Mouse (Mus musculus) neural tube, embryonic 12.5 days (tissue): ENCODE measurements around the gene Man1b1. TPM values are rescaled to one million over a fixed set of nuclear protein-coding genes. Genes with fewer than 3 reads are reported as not detected.
A peak's percentile ranks its signal among the peaks of the same experiment; 100 is the strongest.

Source experiments
- ATAC-seq: fragments of 200-750 bp; cut with Nextera tagmentation; 2 replicates; pipeline ENCODE4 v1.8.0; 2017; ENCODE audit warnings: low read depth, mild to moderate bottlenecking, moderate TSS enrichment, moderate library complexity; ENCODE audit not compliant: low FRiP score
- H3K27ac ChIP-seq: fragments of 300-500 bp; sonication (generic); 2 replicates; pipeline ENCODE4 v1.5.1; 2016
- H3K27me3 ChIP-seq: fragments of 300-500 bp; sonication (generic); replicated peaks from 2 replicates; pipeline ENCODE4 v1.6.1; 2016; ENCODE audit warnings: mild to moderate bottlenecking
- H3K36me3 ChIP-seq: fragments of 300-500 bp; sonication (generic); 2 replicates; pipeline ENCODE4 v1.6.1; 2016; ENCODE audit warnings: mild to moderate bottlenecking
- H3K4me1 ChIP-seq: fragments of 300-500 bp; sonication (generic); 2 replicates; pipeline ENCODE4 v1.6.1; 2016
- H3K4me2 ChIP-seq: fragments of 300-500 bp; sonication (generic); replicated peaks from 2 replicates; pipeline ENCODE4 v1.6.1; 2016; ENCODE audit warnings: mild to moderate bottlenecking
- H3K4me3 ChIP-seq: fragments of 300-500 bp; sonication (generic); 2 replicates; pipeline ENCODE4 v1.5.1; 2016
- H3K9ac ChIP-seq: fragments of 300-500 bp; sonication (generic); 2 replicates; pipeline ENCODE4 v1.6.1; 2016; ENCODE audit warnings: mild to moderate bottlenecking
- H3K9me3 ChIP-seq: fragments of 300-500 bp; sonication (generic); 2 replicates; pipeline ENCODE4 v1.6.1; 2016; ENCODE audit warnings: mild to moderate bottlenecking
- WGBS: fragments of 180-500 bp; shearing (Covaris S2); methylation state at CpG from one replicate; pipeline ENCODE4 v1.1.7; 2016; 5-methylcytosine and 5-hydroxymethylcytosine counted together
- polyA plus RNA-seq: library from polyadenylated mRNA; unstranded; fragments of >200 nt; fragmentation: Nextera tagmentation; extraction: Ambion mirVana; gene quantifications from 2 replicates; pipeline ENCODE4 v1.2.1, GENCODE M21; 2016

Man1b1 gene
- polyA plus RNA-seq, 1 experiment from 2014 or later, result 70.3 TPM

DNA sequence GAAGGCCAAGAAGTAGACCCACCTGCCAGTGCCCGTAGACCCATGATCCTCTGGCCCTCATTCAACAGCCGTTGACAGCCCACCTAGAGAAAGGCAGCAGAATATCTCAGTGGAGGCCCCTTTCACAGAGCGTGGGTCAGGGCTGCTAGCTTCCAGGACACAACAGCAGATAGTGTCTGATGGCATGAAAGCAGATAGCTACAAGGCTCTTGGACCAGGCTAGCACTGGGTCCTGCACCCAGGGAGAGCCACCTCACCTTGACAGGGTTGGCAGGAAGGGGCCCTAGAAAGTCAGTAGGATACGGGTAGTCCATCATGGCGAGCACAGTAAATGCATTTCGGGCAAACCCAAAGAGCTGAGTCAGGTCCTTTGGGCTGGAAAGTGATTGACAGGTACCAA is 22.1 kb downstream of the Man1b1 start:
- peaks cover 35% of the 10 kb centered on the region for H3K36me3 ChIP-seq
- no peak overlapping the region for H3K4me2 ChIP-seq
- no peak overlapping the region for H3K9ac ChIP-seq
- no peak for ATAC-seq
- H3K4me3 ChIP-seq, result no peak overlapping the region
- H3K4me1 ChIP-seq, result peaks cover 17% of the 10 kb centered on the region
- no peak overlapping the region for H3K27ac ChIP-seq
- WGBS, result 86% methylated on average over 6 of the region's 6 CpGs
- H3K9me3 ChIP-seq, result no peaks in the 10 kb centered on the region
- H3K27me3 ChIP-seq, result no peaks in the 10 kb centered on the region

DNA sequence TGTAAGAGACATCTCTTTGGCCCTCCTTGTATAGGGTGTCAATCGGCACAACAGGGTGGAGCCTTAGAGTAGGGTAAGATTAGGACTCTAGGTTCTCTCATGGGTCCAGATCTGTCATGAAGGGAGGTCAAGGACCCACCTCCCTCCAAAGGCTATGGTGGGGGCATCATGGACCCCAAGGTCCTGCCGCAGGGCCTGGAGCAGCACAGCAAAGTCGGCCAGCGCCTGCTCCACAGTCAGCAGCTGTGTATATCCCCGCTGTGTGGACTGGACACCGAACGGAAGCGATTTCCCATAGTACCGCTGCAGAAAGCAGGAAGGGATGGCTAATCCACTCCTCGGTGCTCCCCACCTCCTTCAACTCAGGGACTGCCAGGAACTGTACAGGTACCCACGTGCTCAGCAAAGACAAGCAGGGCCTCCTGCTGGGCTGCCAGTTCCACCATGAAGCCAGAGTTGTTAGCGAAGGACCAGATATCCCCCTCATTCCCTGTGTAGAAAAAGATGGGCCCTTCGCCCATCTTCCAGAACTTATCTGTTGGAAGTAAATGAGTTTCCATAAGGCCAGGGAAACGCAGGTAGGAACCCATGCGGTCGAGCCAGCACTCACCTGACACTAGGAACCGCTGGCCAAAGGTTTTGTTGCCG is 23.4 kb downstream of the Man1b1 start:
- H3K36me3 ChIP-seq, result peaks cover 22% of the 10 kb centered on the region
- H3K27me3 ChIP-seq, result no peaks in the 10 kb centered on the region
- peak overlapping the region; percentile 43 for H3K4me3 ChIP-seq
- peak overlapping the region; percentile 5; the same call in 1 of the 2 replicates for H3K9ac ChIP-seq
- H3K9me3 ChIP-seq, result no peaks in the 10 kb centered on the region
- H3K4me2 ChIP-seq, result peak overlapping the region; percentile 75
- peak; percentile 22; the same call in 1 of the 2 replicates for ATAC-seq
- H3K27ac ChIP-seq, result no peak overlapping the region
- WGBS, result 39% methylated on average over 18 of the region's 18 CpGs
- peaks cover 17% of the 10 kb centered on the region for H3K4me1 ChIP-seq

GRCm38 (mm10) chr2:25356208-25357079 is 24.3 kb downstream of the Man1b1 start, which contains the start of gene Dpp7:
Gene Dpp7 (minus strand): TSS chr2:25356359.
- peaks cover 13% of the 10 kb centered on the region for H3K36me3 ChIP-seq
- WGBS, result 5% methylated on average over 13 of the region's 13 CpGs
- H3K27ac ChIP-seq, result no peak within 1 kb of the TSS
- H3K4me3 ChIP-seq, result peak within 1 kb of the TSS; percentile 43
- peak; percentile 71 for ATAC-seq
- peaks cover 17% of the 10 kb centered on the region for H3K4me1 ChIP-seq
- no peaks in the 10 kb centered on the region for H3K27me3 ChIP-seq
- no peaks in the 10 kb centered on the region for H3K9me3 ChIP-seq
- H3K9ac ChIP-seq, result peak within 1 kb of the TSS; percentile 55
- peak within 1 kb of the TSS; percentile 75 for H3K4me2 ChIP-seq

GRCm38 (mm10) chr2:25359848-25360247 is 27.7 kb downstream of the Man1b1 start:
- peaks cover 22% of the 10 kb centered on the region for H3K27me3 ChIP-seq
- H3K4me3 ChIP-seq, result no peak overlapping the region
- no peak overlapping the region for H3K9ac ChIP-seq
- ATAC-seq, result no peak
- peaks cover 18% of the 10 kb centered on the region for H3K4me1 ChIP-seq
- H3K4me2 ChIP-seq, result no peak overlapping the region
- H3K36me3 ChIP-seq, result no peaks in the 10 kb centered on the region
- H3K9me3 ChIP-seq, result no peaks in the 10 kb centered on the region
- no peak overlapping the region for H3K27ac ChIP-seq
- WGBS, result 84% methylated on average over 4 of the region's 4 CpGs

GRCm38 (mm10) chr2:25363478-25364178 is 31.5 kb downstream of the Man1b1 start:
- no peak for ATAC-seq
- WGBS, result 63% methylated on average over 13 of the region's 13 CpGs
- Histone ChIP-seq H3K9me3 (no peaks in the 10 kb centered on the region), H3K27ac (no peak overlapping the region), H3K4me2 (no peak overlapping the region), H3K4me3 (no peak overlapping the region), H3K27me3 (peaks cover 41% of the 10 kb centered on the region), H3K4me1 (0 out of 2 replicates have a peak, but pooled peaks cover 10% of the 10 kb centered on the region), H3K36me3 (no peaks in the 10 kb centered on the region), H3K9ac (no peak overlapping the region)

DNA sequence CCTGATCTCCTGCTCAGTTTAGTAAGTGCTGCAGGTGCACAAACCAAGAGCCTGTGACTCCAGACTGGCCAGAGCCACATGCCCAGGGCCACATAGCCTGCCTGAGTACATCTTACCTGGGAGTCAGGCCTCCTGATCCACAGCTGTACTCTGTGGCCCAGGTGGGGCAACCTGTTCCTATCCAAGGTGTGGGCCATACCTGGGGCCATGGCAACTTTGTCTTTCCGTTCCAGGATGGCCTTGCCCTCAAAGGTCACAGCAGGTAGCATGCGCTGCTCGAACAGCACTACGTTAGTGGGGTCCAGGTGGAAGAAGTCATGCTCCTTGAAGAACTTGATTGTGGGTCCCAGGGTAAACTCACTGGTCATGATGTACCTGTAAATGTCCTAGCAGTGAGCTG is 32.2 kb downstream of the Man1b1 start:
- Histone ChIP-seq H3K4me3 (no peak overlapping the region), H3K27me3 (peaks cover 41% of the 10 kb centered on the region), H3K4me2 (peak overlapping the region; percentile 99), H3K4me1 (0 out of 2 replicates have a peak, but pooled peaks cover 10% of the 10 kb centered on the region), H3K27ac (no peak overlapping the region), H3K9me3 (no peaks in the 10 kb centered on the region), H3K36me3 (no peaks in the 10 kb centered on the region), H3K9ac (no peak overlapping the region)
- WGBS, result 89% methylated on average over 4 of the region's 4 CpGs
- ATAC-seq, result 0 out of 2 replicates have a peak, but pooled peaks have one; percentile 11

DNA sequence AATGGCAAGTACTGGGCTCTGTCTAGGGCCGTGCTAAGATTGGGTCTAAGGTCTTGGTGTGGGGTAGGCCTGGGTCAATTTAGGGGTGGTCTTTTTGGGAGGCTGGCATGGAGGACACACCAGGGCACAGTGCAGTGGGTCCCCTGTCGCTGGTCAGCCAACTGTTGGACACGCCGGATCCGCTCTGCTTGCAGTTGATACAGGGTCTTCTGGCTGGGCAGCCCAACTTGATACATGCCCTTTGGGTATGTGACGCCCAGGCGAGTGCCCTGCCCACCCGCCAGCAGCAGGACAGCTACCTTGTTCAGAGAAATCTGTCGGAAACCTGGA is 32.6 kb downstream of the Man1b1 start:
- no peaks in the 10 kb centered on the region for H3K36me3 ChIP-seq
- no peak overlapping the region for H3K9ac ChIP-seq
- WGBS, result 27% methylated on average over 9 of the region's 9 CpGs
- H3K9me3 ChIP-seq, result no peaks in the 10 kb centered on the region
- H3K4me3 ChIP-seq, result peak overlapping the region; percentile 48
- H3K27ac ChIP-seq, result no peak overlapping the region
- ATAC-seq, result 0 out of 2 replicates have a peak, but pooled peaks have one; percentile 14
- H3K4me2 ChIP-seq, result peak overlapping the region; percentile 99
- peaks cover 41% of the 10 kb centered on the region for H3K27me3 ChIP-seq
- 0 out of 2 replicates have a peak, but pooled peaks cover 10% of the 10 kb centered on the region for H3K4me1 ChIP-seq

DNA sequence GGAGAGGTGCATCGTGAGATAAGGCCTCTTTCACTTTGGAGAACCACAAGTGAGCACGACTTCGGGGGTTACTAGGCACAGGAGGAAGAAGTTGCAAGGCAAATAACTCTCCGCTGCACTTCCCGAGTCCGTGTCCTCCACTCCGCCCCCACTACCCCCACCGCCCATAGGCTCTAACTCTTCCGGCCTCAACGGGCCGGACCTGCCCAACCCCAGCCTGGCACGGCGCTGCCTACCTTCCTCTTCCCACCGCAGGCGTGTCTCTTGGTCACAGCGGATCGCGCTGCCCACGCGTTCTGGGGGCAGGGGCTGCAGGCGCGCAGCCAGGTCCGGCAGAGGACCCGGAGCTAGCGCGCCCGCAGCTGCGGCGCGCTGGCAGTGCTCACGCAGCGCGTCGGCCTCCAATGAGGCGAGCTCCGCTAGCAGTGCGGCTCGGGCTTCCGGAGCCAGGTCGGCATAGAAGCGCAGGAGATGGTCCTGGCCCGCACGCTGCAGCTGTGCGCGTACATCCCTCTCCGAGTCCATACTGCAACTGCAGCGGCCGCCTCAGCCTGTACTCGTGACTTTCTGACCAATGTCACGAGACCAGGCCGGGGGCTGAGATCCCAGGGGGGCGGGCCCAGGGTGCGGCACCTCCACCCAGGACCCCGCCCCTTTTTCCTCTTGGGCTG is 33.1 kb downstream of the Man1b1 start, which contains the start of gene Uap1l1:
Uap1l1 (minus strand) TSS at position 592 of the 671 bp plus-strand sequence.
- H3K9ac ChIP-seq, result peak within 1 kb of the TSS; percentile 62; the same call in 1 of the 2 replicates
- peak within 1 kb of the TSS; percentile 48 for H3K4me3 ChIP-seq
- WGBS, result 1% methylated on average over 54 of the region's 54 CpGs
- peak; percentile 73 for ATAC-seq
- H3K9me3 ChIP-seq, result no peaks in the 10 kb centered on the region
- H3K4me2 ChIP-seq, result peak within 1 kb of the TSS; percentile 99
- H3K4me1 ChIP-seq, result 0 out of 2 replicates have a peak, but pooled peaks cover 10% of the 10 kb centered on the region
- H3K27ac ChIP-seq, result no peak within 1 kb of the TSS
- H3K36me3 ChIP-seq, result no peaks in the 10 kb centered on the region
- peaks cover 41% of the 10 kb centered on the region for H3K27me3 ChIP-seq

- H3K27ac ChIP-seq, result no peak overlapping the region
- no peak for ATAC-seq
Measured at GRCm38 (mm10) chr2:25369996-25370395, 37.9 kb downstream of the Man1b1 start.

GRCm38 (mm10) chr2:25371764-25372643 is 39.9 kb downstream of the Man1b1 start, which contains the start of gene Sapcd2:
Gene Sapcd2 (plus strand): TSS chr2:25372321.
- H3K4me1 ChIP-seq, result peaks cover 23% of the 10 kb centered on the region
- peak within 1 kb of the TSS; percentile 53; the same call in 1 of the 2 replicates for H3K27ac ChIP-seq
- H3K4me3 ChIP-seq, result peak within 1 kb of the TSS; percentile 68
- H3K27me3 ChIP-seq, result no peaks in the 10 kb centered on the region; the same call in 1 of the 2 replicates
- ATAC-seq, result peak; percentile 94
- H3K9me3 ChIP-seq, result no peaks in the 10 kb centered on the region
- 1% methylated on average over 65 of the region's 65 CpGs for WGBS
- peaks cover 14% of the 10 kb centered on the region for H3K36me3 ChIP-seq
- H3K4me2 ChIP-seq, result peak within 1 kb of the TSS; percentile 96
- peak within 1 kb of the TSS; percentile 74 for H3K9ac ChIP-seq

More at GRCm38 (mm10) chr2:25369996-25370395, 37.9 kb downstream of the Man1b1 start:
- Histone ChIP-seq H3K9me3 (no peaks in the 10 kb centered on the region), H3K36me3 (no peaks in the 10 kb centered on the region), H3K4me1 (peaks cover 30% of the 10 kb centered on the region), H3K9ac (no peak overlapping the region), H3K4me3 (no peak overlapping the region), H3K4me2 (no peak overlapping the region), H3K27me3 (peaks cover 18% of the 10 kb centered on the region)
- 87% methylated on average over 3 of the region's 3 CpGs for WGBS
